Mouse (Mus musculus) liver, embryonic 16.5 days (tissue): ENCODE data around the gene Fam213b. TPM values are rescaled to one million over a fixed set of nuclear protein-coding genes. Genes with fewer than 3 reads are reported as not detected.

Experiments
- ATAC-seq: fragments of 200-750 bp; cut with Nextera tagmentation; 2 replicates; pipeline ENCODE4 v1.8.0; 2017; ENCODE audit warnings: low read depth, mild to moderate bottlenecking, moderate number of reproducible peaks, moderate library complexity
- H3K27ac ChIP-seq: fragments of 300-500 bp; sonication (generic); 2 replicates; pipeline ENCODE4 v1.5.1; 2014; ENCODE audit warnings: mild to moderate bottlenecking, low read length
- H3K27me3 ChIP-seq: fragments of 300-500 bp; sonication (generic); 2 replicates; pipeline ENCODE4 v1.6.1; 2014; ENCODE audit warnings: low read depth, low read length, mixed read lengths; ENCODE audit not compliant: control insufficient read depth, insufficient read depth
- H3K36me3 ChIP-seq: fragments of 300-500 bp; sonication (generic); 2 replicates; pipeline ENCODE4 v1.6.1; 2014; ENCODE audit warnings: mild to moderate bottlenecking; ENCODE audit not compliant: control insufficient read depth, insufficient read depth
- H3K4me1 ChIP-seq: fragments of 300-500 bp; sonication (generic); 2 replicates; pipeline ENCODE4 v1.6.1; 2014; ENCODE audit warnings: low read depth, low read length, mixed read lengths; ENCODE audit not compliant: control insufficient read depth
- H3K4me2 ChIP-seq: fragments of 300-500 bp; sonication (generic); 2 replicates; pipeline ENCODE4 v1.6.1; 2014; ENCODE audit warnings: low read depth, low read length, mixed read lengths
- H3K4me3 ChIP-seq: fragments of 300-500 bp; sonication (generic); 2 replicates; pipeline ENCODE4 v1.5.1; 2014; ENCODE audit warnings: low read depth, mild to moderate bottlenecking, low read length
- H3K9ac ChIP-seq: fragments of 300-500 bp; sonication (generic); 2 replicates; pipeline ENCODE4 v1.6.1; 2014; ENCODE audit warnings: low read depth, low read length
- H3K9me3 ChIP-seq: fragments of 300-500 bp; sonication (generic); replicated peaks from 2 replicates; pipeline ENCODE4 v1.6.1; 2016; ENCODE audit warnings: low read length; ENCODE audit not compliant: control insufficient read depth
- WGBS: fragments of 180-500 bp; shearing (Covaris S2); extraction: QIAGEN DNeasy Blood & Tissue Kit; methylation state at CpG from one replicate; pipeline ENCODE4 v1.1.7; 2014; ENCODE audit not compliant: insufficient replicate concordance; 5-methylcytosine and 5-hydroxymethylcytosine counted together
- polyA plus RNA-seq: library from polyadenylated mRNA; unstranded; fragments of >200 nt; fragmentation: Nextera tagmentation; extraction: Ambion mirVana; gene quantifications from 2 replicates; pipeline ENCODE4 v1.2.1, GENCODE M21; 2015

The Fam213b gene
- polyA plus RNA-seq = 7.4 and 8.5 TPM in 2 replicates

DNA sequence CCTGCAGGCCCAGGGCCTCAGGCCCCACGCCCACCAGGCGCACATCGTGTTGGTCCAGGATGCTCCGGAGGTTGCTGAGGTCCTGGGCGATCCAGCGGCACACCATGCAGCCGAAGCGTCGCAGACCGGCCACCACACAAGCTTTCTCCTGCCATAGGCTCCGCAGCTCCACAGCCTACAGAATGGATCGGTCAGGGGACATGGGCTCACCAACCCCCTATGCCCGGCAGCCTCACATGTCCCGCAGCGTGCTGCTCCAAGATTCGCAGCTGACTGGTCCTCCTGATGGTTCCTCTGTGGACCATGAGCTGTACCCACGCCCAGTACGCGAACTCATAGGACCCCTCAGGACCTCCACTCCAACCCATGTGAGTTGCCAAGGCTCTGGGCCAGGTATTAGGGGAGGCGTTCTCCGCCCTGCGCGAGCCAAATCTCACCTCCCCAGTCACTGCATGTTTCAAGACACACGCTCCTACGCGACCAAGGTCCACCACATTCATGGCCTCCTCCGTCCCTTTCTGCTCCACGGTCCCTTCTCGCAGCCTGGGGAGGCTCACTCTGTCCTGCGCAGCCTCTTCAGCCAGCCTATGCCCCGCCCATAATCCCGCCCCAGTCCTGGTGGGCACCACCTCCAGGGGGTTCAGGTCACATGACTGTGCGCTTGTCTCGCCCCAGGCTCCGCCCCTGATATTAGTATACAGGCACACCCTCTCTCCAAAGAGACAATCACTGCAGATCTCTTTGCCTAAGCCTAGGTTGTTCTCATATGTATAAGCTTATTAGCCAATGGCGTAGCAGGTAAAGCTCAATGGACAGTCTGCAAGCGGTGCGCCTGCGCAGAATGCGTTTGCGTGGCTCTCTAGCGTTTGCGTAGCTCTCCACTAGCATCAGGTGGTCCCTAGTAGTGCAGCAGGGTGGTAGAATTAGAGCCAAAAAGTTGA is at the start of gene Fam213b:
Fam213b (minus strand) TSS at position 630 of the 941 bp plus-strand sequence.
- H3K4me3 ChIP-seq = peak within 1 kb of the TSS; percentile 56
- H3K27ac ChIP-seq = no peak within 1 kb of the TSS
- peaks cover 6% of the 10 kb centered on the region; the same call in 1 of the 2 replicates for H3K27me3 ChIP-seq
- peak within 1 kb of the TSS; percentile 74 for H3K4me2 ChIP-seq
- WGBS = 8% methylated on average over 43 of the region's 43 CpGs
- no peaks in the 10 kb centered on the region for H3K36me3 ChIP-seq
- peaks cover 13% of the 10 kb centered on the region for H3K4me1 ChIP-seq
- H3K9ac ChIP-seq = peak within 1 kb of the TSS; percentile 61
- ATAC-seq = peak; percentile 96
- no peaks in the 10 kb centered on the region for H3K9me3 ChIP-seq

DNA sequence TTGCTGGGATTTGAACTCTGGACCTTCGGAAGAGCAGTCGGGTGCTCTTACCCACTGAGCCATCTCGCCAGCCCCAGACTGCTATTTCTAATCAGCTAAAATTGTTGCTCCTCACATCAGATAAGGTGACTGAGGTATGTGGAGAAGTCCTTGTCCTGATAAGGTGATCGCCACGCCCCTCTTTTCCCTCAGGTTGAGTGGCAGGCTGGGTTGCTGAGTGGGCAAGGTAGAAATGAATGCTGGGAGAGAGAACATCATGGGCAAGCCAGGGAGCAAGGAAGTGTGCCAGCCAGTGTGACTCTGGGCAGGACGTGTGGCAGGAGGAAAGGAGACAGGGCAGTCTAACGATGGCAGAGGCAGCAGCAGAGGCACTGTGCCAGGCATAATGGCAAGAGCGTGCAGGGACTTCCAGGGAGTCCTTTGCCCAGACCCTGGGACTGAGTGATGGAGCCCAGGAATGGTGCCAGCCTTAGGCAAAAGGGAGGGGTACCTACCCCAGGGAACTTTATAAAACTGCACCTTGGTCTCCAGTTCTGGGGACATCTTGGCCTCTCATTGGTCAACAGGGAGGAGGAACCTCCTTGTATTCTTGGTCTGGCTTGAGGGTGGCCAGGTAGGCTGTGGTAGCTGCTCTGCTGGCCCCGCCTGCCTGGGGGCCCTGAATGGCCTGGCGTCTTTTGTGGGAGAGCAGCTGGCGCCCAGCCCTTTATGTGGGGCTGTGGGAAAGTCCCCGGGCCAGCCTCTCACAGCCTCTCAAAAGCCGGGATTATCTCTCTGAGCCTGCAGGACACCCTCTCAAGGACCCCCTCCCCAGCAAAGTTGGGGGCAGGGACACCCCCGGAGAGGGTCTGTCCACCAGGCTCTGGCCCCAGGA is 49.4 kb upstream of the Fam213b start:
- ATAC-seq = no peak
- H3K4me3 ChIP-seq = no peak overlapping the region
- H3K27ac ChIP-seq = no peak overlapping the region
- H3K4me2 ChIP-seq = no peak overlapping the region
- H3K9ac ChIP-seq = no peak overlapping the region
- H3K4me1 ChIP-seq = peaks cover 10% of the 10 kb centered on the region
- H3K27me3 ChIP-seq = peaks cover 63% of the 10 kb centered on the region
- no peaks in the 10 kb centered on the region for H3K9me3 ChIP-seq
- no peaks in the 10 kb centered on the region for H3K36me3 ChIP-seq
- WGBS = 36% methylated on average over 14 of the region's 14 CpGs

DNA sequence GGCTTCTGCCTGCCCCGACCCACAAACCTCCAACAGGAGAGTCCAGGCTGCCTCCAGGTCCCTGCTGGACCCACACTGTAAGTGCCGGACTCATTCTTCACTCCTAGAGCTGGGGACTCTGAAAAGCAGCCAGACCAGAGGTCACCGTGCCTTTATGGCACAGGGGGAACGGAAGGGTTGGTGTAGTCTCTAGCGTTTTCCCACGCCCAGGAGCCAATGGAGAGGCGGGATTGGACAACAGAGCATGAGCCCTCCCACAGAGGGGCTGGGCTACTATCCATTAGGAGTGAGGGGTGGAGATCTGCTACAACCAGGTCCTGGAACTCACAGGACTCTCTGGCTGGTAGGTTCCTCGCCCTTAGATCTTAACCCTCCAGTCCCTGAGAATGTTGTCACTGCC is 47.4 kb upstream of the Fam213b start:
- H3K4me1 ChIP-seq = peaks cover 10% of the 10 kb centered on the region
- peaks cover 43% of the 10 kb centered on the region for H3K27me3 ChIP-seq
- no peak overlapping the region for H3K4me3 ChIP-seq
- no peak overlapping the region for H3K9ac ChIP-seq
- ATAC-seq = peak; percentile 62
- H3K27ac ChIP-seq = no peak overlapping the region
- 9% methylated on average over 8 of the region's 8 CpGs for WGBS
- no peaks in the 10 kb centered on the region for H3K9me3 ChIP-seq
- no peaks in the 10 kb centered on the region for H3K36me3 ChIP-seq
- H3K4me2 ChIP-seq = peak overlapping the region; percentile 36; the same call in 1 of the 2 replicates

DNA sequence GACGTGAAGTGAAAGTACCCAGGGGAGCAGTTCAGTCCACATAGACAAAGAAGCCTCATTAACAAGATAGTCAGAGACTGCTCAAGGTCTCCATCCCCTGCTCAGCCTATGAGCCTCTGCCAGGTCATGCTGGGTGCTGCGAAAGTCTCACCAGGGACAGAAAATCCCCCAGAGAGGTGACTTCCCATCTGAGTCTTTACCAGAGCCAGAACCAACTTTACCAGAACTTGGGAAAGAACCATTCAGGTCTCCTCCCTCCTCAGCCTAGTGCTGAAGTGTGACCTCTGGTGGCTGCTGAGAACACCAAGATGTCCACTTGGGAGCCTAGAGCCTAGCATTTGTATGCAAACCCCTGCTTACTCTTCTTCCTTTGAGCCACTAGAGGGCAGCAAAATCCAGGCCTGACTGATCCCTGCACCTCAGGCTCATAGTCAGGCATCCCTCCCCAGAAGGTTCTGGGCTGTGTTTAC is 45.2 kb upstream of the Fam213b start:
- no peaks in the 10 kb centered on the region for H3K36me3 ChIP-seq
- H3K9me3 ChIP-seq = no peaks in the 10 kb centered on the region
- 12% methylated on average over 2 of the region's 2 CpGs for WGBS
- peaks cover 10% of the 10 kb centered on the region for H3K4me1 ChIP-seq
- peak; percentile 88 for ATAC-seq
- no peak overlapping the region for H3K4me2 ChIP-seq
- H3K4me3 ChIP-seq = no peak overlapping the region
- H3K27ac ChIP-seq = peak overlapping the region; percentile 51
- H3K9ac ChIP-seq = peak overlapping the region; percentile 26; the same call in 1 of the 2 replicates
- peaks cover 26% of the 10 kb centered on the region for H3K27me3 ChIP-seq

DNA sequence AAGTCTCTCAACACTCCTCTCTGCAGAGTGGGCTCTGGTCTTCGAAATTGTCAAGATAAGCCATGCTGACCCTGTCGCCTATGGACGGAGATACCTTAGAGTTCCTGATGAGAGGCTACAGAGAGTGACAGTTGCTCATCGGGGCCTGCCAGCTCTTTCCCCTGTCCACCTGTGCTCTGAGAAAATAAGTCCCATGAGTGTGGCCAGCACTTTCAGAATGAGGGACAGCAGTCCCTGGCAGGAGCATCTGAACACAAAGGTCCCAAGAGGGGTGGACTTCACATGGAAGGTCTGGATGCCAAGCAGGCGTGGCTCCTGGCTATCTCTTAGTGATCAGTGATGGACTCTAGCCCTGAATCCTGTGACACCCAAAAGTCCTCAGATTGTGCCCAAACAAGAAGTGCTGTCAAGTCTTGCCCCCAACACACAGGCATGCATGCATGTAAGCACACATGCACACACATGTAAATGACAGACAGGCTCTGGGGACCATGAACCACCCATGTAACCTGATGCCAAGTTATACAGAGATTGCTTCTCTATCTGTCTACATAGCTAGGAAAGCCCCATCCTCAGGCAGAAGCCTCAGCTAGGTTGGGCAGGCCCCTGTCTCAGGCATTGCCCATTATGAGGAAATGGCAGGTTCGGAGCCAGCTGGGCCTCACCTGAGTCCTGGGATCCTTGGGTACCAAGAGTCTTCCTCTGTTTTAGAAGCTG is 44.5 kb upstream of the Fam213b start:
- Histone ChIP-seq H3K9ac (peak overlapping the region; percentile 26; the same call in 1 of the 2 replicates), H3K4me3 (no peak overlapping the region), H3K4me2 (no peak overlapping the region), H3K27ac (peak overlapping the region; percentile 51; the same call in 1 of the 2 replicates), H3K36me3 (no peaks in the 10 kb centered on the region), H3K9me3 (no peaks in the 10 kb centered on the region), H3K27me3 (peaks cover 19% of the 10 kb centered on the region), H3K4me1 (peaks cover 10% of the 10 kb centered on the region)
- WGBS = 70% methylated on average over 6 of the region's 6 CpGs
- ATAC-seq = no peak

DNA sequence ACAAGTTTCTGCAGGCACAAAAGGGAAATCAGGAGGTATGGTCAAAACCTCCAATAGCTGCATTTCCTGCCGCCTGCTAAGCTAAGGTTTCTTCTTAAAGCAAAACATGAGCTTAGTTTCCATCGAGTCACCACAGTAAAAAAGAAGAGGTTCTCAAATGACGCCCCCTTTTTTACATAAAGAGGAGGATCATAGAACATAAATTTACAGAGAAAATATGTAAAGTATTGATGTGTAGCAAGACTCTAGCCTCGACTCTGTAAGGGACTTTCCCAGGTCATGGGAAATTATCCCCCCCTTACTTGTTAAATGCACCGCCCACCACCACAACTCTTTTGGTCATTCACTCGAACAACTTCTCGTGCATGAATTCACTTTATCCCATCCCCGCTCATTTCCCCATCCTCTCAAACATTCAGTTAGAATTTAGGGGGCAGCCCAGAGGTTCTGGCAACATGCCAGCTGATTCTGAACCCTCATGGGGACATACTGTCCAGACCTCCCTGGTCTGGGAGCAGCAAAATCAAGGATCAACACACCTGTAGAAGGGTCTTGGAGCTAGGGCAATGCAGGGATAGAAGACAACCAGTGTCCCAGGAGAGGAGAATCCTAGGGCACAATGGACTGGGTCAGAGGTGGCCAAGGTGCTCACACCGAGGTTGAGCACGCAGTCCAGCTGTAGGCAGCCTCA is 43.8 kb upstream of the Fam213b start:
- 74% methylated on average over 10 of the region's 10 CpGs for WGBS
- no peak for ATAC-seq
- Histone ChIP-seq H3K4me3 (no peak overlapping the region), H3K4me1 (peaks cover 8% of the 10 kb centered on the region), H3K27ac (no peak overlapping the region), H3K4me2 (no peak overlapping the region), H3K36me3 (no peaks in the 10 kb centered on the region), H3K9ac (no peak overlapping the region), H3K9me3 (no peaks in the 10 kb centered on the region), H3K27me3 (peaks cover 14% of the 10 kb centered on the region)

DNA sequence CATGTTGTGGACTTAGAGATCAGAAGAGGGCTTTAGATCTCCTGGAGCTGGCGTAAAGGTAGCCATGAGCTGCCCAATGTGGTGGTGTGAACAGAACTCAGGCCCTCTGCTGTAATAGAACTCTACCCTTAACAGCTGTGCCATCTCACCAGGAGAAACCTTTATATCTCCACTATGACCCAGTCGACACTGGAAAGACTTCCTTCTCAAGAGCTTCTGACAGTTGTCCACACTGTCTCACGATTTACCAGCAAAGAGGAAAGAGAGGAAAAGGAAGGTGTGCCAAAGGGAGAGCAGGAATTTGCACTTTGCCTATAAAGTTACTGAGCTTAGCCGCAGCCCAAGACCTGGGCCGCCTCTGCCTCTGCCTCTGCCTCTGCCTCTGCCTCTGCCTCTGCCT is 42.9 kb upstream of the Fam213b start:
- no peak overlapping the region for H3K4me3 ChIP-seq
- no peaks in the 10 kb centered on the region for H3K36me3 ChIP-seq
- no peaks in the 10 kb centered on the region for H3K9me3 ChIP-seq
- H3K4me2 ChIP-seq = no peak overlapping the region
- H3K27ac ChIP-seq = no peak overlapping the region
- no peak overlapping the region for H3K9ac ChIP-seq
- peaks cover 14% of the 10 kb centered on the region for H3K27me3 ChIP-seq
- peaks cover 8% of the 10 kb centered on the region for H3K4me1 ChIP-seq
- WGBS = 75% methylated on average over 5 of the region's 5 CpGs
- ATAC-seq = no peak

DNA sequence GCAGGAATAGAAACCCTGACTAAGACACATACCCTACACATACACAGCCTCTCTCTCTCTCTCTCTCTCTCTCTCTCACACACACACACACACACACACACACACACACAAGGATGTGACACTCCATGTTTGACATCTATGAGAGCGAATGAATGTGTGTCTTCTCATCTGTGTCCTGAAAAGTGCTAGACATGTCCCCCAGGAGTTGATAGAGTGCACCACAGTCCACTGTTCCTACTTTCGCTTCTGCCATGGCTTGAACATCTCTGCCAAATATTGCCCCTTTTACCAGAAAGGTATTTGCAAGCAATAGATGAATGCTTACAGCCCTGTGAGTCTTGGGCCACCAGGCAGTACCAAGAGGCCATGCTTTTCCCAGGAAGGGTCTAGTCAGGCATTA is 41.2 kb upstream of the Fam213b start:
- WGBS = 69% methylated on average over 2 of the region's 2 CpGs
- Histone ChIP-seq H3K4me3 (no peak overlapping the region), H3K9me3 (no peaks in the 10 kb centered on the region), H3K36me3 (no peaks in the 10 kb centered on the region), H3K27ac (no peak overlapping the region), H3K4me2 (no peak overlapping the region), H3K9ac (no peak overlapping the region), H3K27me3 (peaks cover under 1% of the 10 kb centered on the region; the same call in 1 of the 2 replicates), H3K4me1 (peaks cover 5% of the 10 kb centered on the region)
- no peak for ATAC-seq
